Mouse (Mus musculus) Patski (cell line): Measurements from ENCODE around the gene Caap1. TPM values are rescaled to one million over a fixed set of nuclear protein-coding genes. Genes with fewer than 3 reads are reported as not detected.

Experiments
- ATAC-seq: fragments of 100-300 bp; one replicate; pipeline ENCODE4 v1.8.0; 2021
- CTCF ChIA-PET: fragments of 350-600 bp; sonication (Branson Sonifier 250); formaldehyde crosslinking; loops from one replicate; lab custom pipeline; 2022; ENCODE audit warnings: inconsistent platforms; lab: Charles Lee
- POLR2A ChIA-PET: fragments of 350-600 bp; sonication (Branson Sonifier 250); formaldehyde crosslinking; loops from one replicate; lab custom pipeline; 2022; ENCODE audit warnings: antibody characterized with exemption, inconsistent platforms; lab: Charles Lee
- DNase-seq: peaks from one replicate; pipeline ENCODE4 v3.0.0-alpha.2; 2011; ENCODE audit warnings: low read depth, low spot score
- H3K27me3 ChIP-seq: fragments of 371-371 bp; one replicate; pipeline ENCODE4 v1.5.1; 2021
- CTCF ChIP-seq: fragments of 100-300 bp; IDR thresholded peaks from one replicate; pipeline ENCODE4 v1.5.1; 2021
- in situ Hi-C: fragments of 300-500 bp; cut with MboI; formaldehyde crosslinking; loops from 3 replicates; pipeline ENCODE4 v1.11.1; 2018; ENCODE audit warnings: low pct_unique_long_range_greater_than_20kb, mixed read lengths
- polyA plus RNA-seq: library from polyadenylated mRNA; unstranded; gene quantifications from one replicate; pipeline ENCODE4 v1.2.3, GENCODE M21; 2021

Caap1 gene
- 9.7 TPM for polyA plus RNA-seq

- POLR2A ChIA-PET = no interaction called here
- no peaks in the 10 kb centered on the region for H3K27me3 ChIP-seq
- in situ Hi-C loops = no loop called here
- TF ChIP-seq CTCF = no peak
- CTCF ChIA-PET = no interaction called here
- DNase-seq (peak; percentile 41), ATAC-seq (peak; percentile 88)
Measured at GRCm38 (mm10) chr4:94556265-94557054, at the start of gene Caap1, which contains the start of gene Gm10306. Caap1 (minus strand) TSS chr4:94556796. Gm10306 (plus strand) TSS chr4:94556546.

GRCm38 (mm10) chr4:94605591-94605990, 49.0 kb upstream of the Caap1 start:
- H3K27me3 ChIP-seq = no peaks in the 10 kb centered on the region
- ATAC-seq (no peak), DNase-seq (no peak)
- no peak for TF ChIP-seq CTCF
- in situ Hi-C loops = no loop called here
- POLR2A ChIA-PET = interaction anchor here (0.7 kb wide), 1 partner anchor 8 kb away, joined by 3 read pairs; the partner anchor contains the start of gene Ift74
- CTCF ChIA-PET = interaction anchor here (0.9 kb wide), 1 partner anchor 11 kb away, joined by 3 read pairs; no protein-coding TSS in a partner anchor

- no peak for TF ChIP-seq CTCF
- ChIA-PET POLR2A (no interaction called here), CTCF (no interaction called here)
- ATAC-seq = no peak
- DNase-seq = no peak
- in situ Hi-C loops = no loop called here
- H3K27me3 ChIP-seq = no peaks in the 10 kb centered on the region
Measured at GRCm38 (mm10) chr4:94604452-94605019, 47.9 kb upstream of the Caap1 start.

- DNase-seq (peak; percentile 43), ATAC-seq (peak; percentile 93)
- in situ Hi-C loops = no loop called here
- no peak for TF ChIP-seq CTCF
- POLR2A ChIA-PET = no interaction called here
- CTCF ChIA-PET = no interaction called here
- H3K27me3 ChIP-seq = no peaks in the 10 kb centered on the region
Measured at GRCm38 (mm10) chr4:94603031-94603629, 46.5 kb upstream of the Caap1 start, which contains the start of gene Plaa. Plaa (minus strand) TSS chr4:94603244.

GRCm38 (mm10) chr4:94602496-94603030, 46.0 kb upstream of the Caap1 start:
- in situ Hi-C loops = no loop called here
- CTCF ChIA-PET = no interaction called here
- peak; percentile 74 for ATAC-seq

GRCm38 (mm10) chr4:94601395-94601794, 44.8 kb upstream of the Caap1 start:
- DNase-seq (no peak), ATAC-seq (no peak)
- no peaks in the 10 kb centered on the region for H3K27me3 ChIP-seq
- TF ChIP-seq CTCF = peak; percentile 59
- ChIA-PET CTCF (interaction anchor here (1.2 to 1.5 kb wide), 2 partner anchors 9 to 38 kb away, joined by 3 read pairs; no protein-coding TSS in a partner anchor), POLR2A (interaction anchor here (1.5 kb wide), 1 partner anchor 13 kb away, joined by 3 read pairs; the partner anchor contains the start of gene Ift74)
- in situ Hi-C loops = no loop called here

More at GRCm38 (mm10) chr4:94602496-94603030, 46.0 kb upstream of the Caap1 start:
- POLR2A ChIA-PET = no interaction called here
- TF ChIP-seq CTCF = no peak
- no peak for DNase-seq
- no peaks in the 10 kb centered on the region for H3K27me3 ChIP-seq

- in situ Hi-C loops = no loop called here
- ATAC-seq = no peak
- no peaks in the 10 kb centered on the region for H3K27me3 ChIP-seq
- TF ChIP-seq CTCF = no peak
- CTCF ChIA-PET = interaction anchor here (0.9 kb wide), 1 partner anchor 9 kb away, joined by 3 read pairs; no protein-coding TSS in a partner anchor
- POLR2A ChIA-PET = no interaction called here
- no peak for DNase-seq
Measured at GRCm38 (mm10) chr4:94592709-94593108, 36.1 kb upstream of the Caap1 start.

GRCm38 (mm10) chr4:94591765-94592381, 35.3 kb upstream of the Caap1 start:
- ATAC-seq = no peak
- CTCF ChIA-PET = no interaction called here
- H3K27me3 ChIP-seq = no peaks in the 10 kb centered on the region
- POLR2A ChIA-PET = no interaction called here
- no peak for DNase-seq
- no peak for TF ChIP-seq CTCF
- in situ Hi-C loops = no loop called here

- ATAC-seq (no peak), DNase-seq (no peak)
- in situ Hi-C loops = no loop called here
- ChIA-PET CTCF (no interaction called here), POLR2A (no interaction called here)
- no peaks in the 10 kb centered on the region for H3K27me3 ChIP-seq
- no peak for TF ChIP-seq CTCF
Measured at GRCm38 (mm10) chr4:94572677-94573076, 16.1 kb upstream of the Caap1 start.

GRCm38 (mm10) chr4:94564297-94564696, 7.7 kb upstream of the Caap1 start:
- in situ Hi-C loops = no loop called here
- ATAC-seq (no peak), DNase-seq (no peak)
- CTCF ChIA-PET = no interaction called here
- H3K27me3 ChIP-seq = no peaks in the 10 kb centered on the region
- POLR2A ChIA-PET = no interaction called here
- TF ChIP-seq CTCF = no peak
